Mouse (Mus musculus) heart, embryonic 12.5 days (tissue): ENCODE results near the gene Rpl35a. TPM values are rescaled to one million over a fixed set of nuclear protein-coding genes. Genes with fewer than 3 reads are reported as not detected.

Experiments used
- ATAC-seq: fragments of 200-750 bp; cut with Nextera tagmentation; 2 replicates; pipeline ENCODE4 v1.8.0; 2017; ENCODE audit warnings: moderate TSS enrichment, moderate library complexity; ENCODE audit not compliant: insufficient number of reproducible peaks, low FRiP score
- H3K27ac ChIP-seq: fragments of 300-500 bp; sonication (generic); 2 replicates; pipeline ENCODE4 v1.5.1; 2016; ENCODE audit warnings: mild to moderate bottlenecking, moderate library complexity; ENCODE audit not compliant: poor library complexity, severe bottlenecking
- H3K27me3 ChIP-seq: fragments of 300-500 bp; sonication (generic); replicated peaks from 2 replicates; pipeline ENCODE4 v1.6.1; 2016; ENCODE audit warnings: mild to moderate bottlenecking, moderate library complexity
- H3K36me3 ChIP-seq: fragments of 300-500 bp; sonication (generic); 2 replicates; pipeline ENCODE4 v1.6.1; 2016; ENCODE audit warnings: mild to moderate bottlenecking, moderate library complexity
- H3K4me1 ChIP-seq: fragments of 300-500 bp; sonication (generic); replicated peaks from 2 replicates; pipeline ENCODE4 v1.6.1; 2016; ENCODE audit warnings: mild to moderate bottlenecking
- H3K4me2 ChIP-seq: fragments of 300-500 bp; sonication (generic); 2 replicates; pipeline ENCODE4 v1.6.1; 2016; ENCODE audit warnings: mild to moderate bottlenecking, moderate library complexity
- H3K4me3 ChIP-seq: fragments of 300-500 bp; sonication (generic); 2 replicates; pipeline ENCODE4 v1.5.1; 2016; ENCODE audit warnings: mild to moderate bottlenecking
- H3K9ac ChIP-seq: fragments of 300-500 bp; sonication (generic); 2 replicates; pipeline ENCODE4 v1.6.1; 2016; ENCODE audit warnings: mild to moderate bottlenecking, moderate library complexity
- H3K9me3 ChIP-seq: fragments of 300-500 bp; sonication (generic); replicated peaks from 2 replicates; pipeline ENCODE4 v1.6.1; 2016; ENCODE audit warnings: mild to moderate bottlenecking, moderate library complexity
- WGBS: fragments of 180-500 bp; shearing (Covaris S2); methylation state at CpG from one replicate; pipeline ENCODE4 v1.1.7; 2016; 5-methylcytosine and 5-hydroxymethylcytosine counted together
- microRNA counts: library from miRNA; unstranded; fragments of <30 nt; microRNA quantifications from one replicate; lab custom pipeline; 2017
- microRNA-seq: library from miRNA; unstranded; fragments of <30 nt; microRNA quantifications from one replicate; pipeline ENCODE4, GENCODE M21; 2017
- polyA plus RNA-seq: library from polyadenylated mRNA; unstranded; fragments of >200 nt; fragmentation: Nextera tagmentation; extraction: Ambion mirVana; gene quantifications from 2 replicates; pipeline ENCODE4 v1.2.1, GENCODE M21; 2016

Rpl35a gene
- polyA plus RNA-seq, 1 experiment from 2014 or later, result 660 TPM

DNA sequence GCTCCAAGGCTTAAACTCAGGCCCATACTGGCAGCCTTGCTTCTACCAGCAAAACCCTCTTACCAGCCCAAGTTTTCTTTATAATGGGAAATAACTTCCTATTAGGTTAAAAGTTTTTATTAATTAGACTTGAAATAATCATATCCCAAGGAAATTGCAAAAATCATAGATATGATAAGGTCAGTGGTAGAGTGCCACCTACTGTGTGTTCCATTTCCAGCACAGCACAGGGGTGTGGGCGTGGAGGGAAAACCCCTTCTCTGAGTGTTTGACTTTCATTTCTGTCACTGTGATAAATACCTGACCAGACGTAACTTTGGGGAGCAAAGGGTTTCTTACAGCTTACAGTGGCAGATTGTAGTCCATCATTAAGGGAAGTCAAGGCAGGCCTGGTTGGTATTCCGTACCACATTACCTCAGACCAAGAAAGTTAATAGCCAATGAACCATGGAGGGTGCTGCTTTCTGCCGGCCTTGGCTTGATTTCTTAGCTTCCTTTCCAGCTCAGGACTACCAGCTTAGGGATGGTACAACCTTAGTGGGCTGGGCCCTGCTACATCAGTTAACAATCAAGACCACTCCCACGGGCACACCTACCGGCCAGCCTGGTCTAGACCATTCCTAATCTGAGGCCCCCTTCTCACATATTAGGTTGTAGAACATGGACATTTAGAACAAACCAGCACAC is 16.8 kb downstream of the Rpl35a start:
- Histone ChIP-seq H3K27ac (no peak overlapping the region), H3K4me3 (no peak overlapping the region), H3K27me3 (no peaks in the 10 kb centered on the region), H3K9ac (no peak overlapping the region), H3K9me3 (no peaks in the 10 kb centered on the region), H3K4me1 (no peaks in the 10 kb centered on the region), H3K4me2 (no peak overlapping the region), H3K36me3 (peaks cover 38% of the 10 kb centered on the region)
- WGBS, result 87% methylated on average over 6 of the region's 6 CpGs
- no peak for ATAC-seq

DNA sequence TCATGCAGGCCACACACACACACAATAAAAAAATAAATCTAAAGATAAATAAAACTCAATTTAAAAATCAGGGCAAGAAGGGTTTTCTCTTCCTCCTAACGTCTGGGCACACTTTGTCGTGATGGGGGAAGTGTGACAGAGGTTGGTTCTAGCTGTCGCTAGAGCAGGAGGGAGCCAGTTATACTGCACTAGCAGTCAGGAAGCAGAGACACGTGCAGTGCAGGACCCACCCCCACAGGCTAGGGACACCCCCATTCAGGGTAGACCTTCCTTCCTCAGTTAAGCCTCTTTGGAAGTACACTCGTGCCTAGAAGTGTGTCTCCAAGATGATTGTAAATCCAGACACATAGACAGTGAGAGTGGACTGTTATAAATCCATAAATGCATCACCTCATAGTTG is 18.7 kb downstream of the Rpl35a start:
- Histone ChIP-seq H3K4me3 (no peak overlapping the region), H3K27me3 (no peaks in the 10 kb centered on the region), H3K9ac (no peak overlapping the region), H3K4me1 (no peaks in the 10 kb centered on the region), H3K4me2 (no peak overlapping the region), H3K9me3 (no peaks in the 10 kb centered on the region), H3K36me3 (peaks cover 28% of the 10 kb centered on the region), H3K27ac (no peak overlapping the region)
- 76% methylated on average over 5 of the region's 5 CpGs for WGBS
- ATAC-seq, result no peak

DNA sequence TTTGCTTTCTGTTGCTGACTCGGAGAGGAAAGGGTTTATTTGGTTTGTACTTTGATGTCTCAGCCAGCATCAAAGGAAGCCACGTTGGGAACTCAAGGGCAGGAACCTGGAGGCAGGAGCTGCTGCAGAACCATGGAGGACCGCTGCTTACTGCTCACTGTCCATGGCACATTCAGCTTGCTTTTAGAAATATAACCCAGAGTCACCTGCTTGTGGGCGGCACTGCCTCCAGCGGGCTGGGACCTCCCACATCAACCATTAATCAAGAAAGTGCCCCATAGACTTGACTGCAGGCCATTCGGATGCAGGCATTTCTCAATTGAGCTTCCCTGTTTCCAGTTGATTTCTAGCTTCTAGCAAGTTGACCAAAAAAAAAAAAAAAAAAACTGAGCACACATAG is 19.8 kb downstream of the Rpl35a start:
- H3K9ac ChIP-seq, result no peak overlapping the region
- H3K4me2 ChIP-seq, result no peak overlapping the region
- 77% methylated on average over 6 of the region's 6 CpGs for WGBS
- no peak overlapping the region for H3K4me3 ChIP-seq
- no peaks in the 10 kb centered on the region for H3K9me3 ChIP-seq
- H3K27me3 ChIP-seq, result no peaks in the 10 kb centered on the region
- H3K4me1 ChIP-seq, result no peaks in the 10 kb centered on the region
- H3K36me3 ChIP-seq, result peaks cover 26% of the 10 kb centered on the region
- no peak for ATAC-seq
- no peak overlapping the region for H3K27ac ChIP-seq

DNA sequence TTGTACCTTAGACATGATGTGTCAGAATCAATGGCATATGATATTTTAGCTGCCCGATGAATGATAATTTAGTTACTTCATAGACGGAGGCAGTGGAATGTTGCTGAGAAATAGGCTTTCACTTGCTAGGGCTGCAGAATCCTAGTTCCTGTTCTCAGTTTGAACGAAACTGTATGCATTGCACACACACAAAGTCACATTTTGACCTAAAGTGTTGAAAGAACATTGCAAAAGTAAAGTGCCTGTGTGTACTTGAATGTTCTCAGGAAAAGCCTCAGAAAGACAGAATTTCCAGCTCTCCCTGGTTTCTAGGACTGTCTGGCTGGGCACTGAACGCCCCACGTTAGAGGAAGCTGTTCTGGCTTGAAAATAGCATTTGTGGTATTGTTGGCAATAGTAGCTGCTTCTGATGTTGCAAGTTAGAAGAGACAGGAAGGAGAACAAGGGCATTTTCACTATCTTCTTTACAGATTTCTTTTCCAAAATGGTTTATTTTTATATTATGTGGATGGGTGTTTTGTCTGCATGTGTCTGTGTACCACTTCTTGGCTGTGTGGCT is 20.9 kb downstream of the Rpl35a start:
- Histone ChIP-seq H3K9me3 (no peaks in the 10 kb centered on the region), H3K4me1 (no peaks in the 10 kb centered on the region), H3K27me3 (no peaks in the 10 kb centered on the region), H3K36me3 (peaks cover 26% of the 10 kb centered on the region), H3K4me2 (no peak overlapping the region), H3K9ac (no peak overlapping the region), H3K4me3 (no peak overlapping the region), H3K27ac (no peak overlapping the region)
- no peak for ATAC-seq
- WGBS, result 77% methylated on average over 5 of the region's 5 CpGs

DNA sequence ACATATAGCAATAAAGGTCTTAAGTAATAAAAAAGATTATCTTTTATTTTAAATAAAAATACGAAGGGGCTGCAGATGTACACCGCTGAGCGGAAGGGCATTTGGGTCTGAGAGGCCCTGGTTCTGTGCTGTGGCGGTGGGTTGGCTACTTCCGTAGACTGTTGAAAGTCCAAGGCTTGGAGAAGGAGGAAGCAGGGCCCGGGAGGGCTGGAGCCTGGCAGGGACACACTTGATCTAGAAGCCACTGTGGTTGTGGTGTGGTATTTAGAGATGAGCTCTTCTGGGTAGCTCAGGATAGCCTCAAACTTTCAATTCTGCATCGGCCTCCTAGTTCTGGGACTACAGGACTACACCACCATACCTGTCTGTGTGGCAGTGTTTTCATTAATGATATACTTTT is 23.8 kb downstream of the Rpl35a start:
- no peak overlapping the region for H3K4me3 ChIP-seq
- H3K9ac ChIP-seq, result no peak overlapping the region
- 90% methylated on average over 7 of the region's 7 CpGs for WGBS
- H3K4me2 ChIP-seq, result no peak overlapping the region
- ATAC-seq, result no peak
- no peaks in the 10 kb centered on the region for H3K27me3 ChIP-seq
- H3K27ac ChIP-seq, result no peak overlapping the region
- no peaks in the 10 kb centered on the region for H3K9me3 ChIP-seq
- peaks cover 19% of the 10 kb centered on the region for H3K36me3 ChIP-seq
- H3K4me1 ChIP-seq, result no peaks in the 10 kb centered on the region

DNA sequence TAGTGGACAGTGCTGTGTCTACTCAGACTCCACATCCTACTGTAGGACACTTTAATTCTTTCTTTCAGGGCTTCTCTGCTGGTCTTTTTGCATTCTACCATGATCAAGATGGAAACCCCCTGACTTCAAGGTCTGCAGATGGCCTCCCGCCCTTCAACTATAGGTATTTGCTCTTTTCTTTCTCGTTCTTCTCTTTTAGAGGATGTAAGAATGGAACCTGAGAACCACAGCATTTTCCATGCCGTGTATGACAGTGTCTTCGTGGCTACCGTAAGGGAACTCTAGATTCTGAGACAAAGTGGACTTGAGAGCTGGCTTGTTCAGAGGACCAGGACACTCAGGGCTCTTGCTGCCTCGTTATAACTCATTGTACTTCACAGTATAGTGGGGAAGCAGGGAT is 26.7 kb downstream of the Rpl35a start:
- ATAC-seq, result no peak
- Histone ChIP-seq H3K4me1 (no peaks in the 10 kb centered on the region), H3K4me3 (no peak overlapping the region), H3K36me3 (peaks cover 18% of the 10 kb centered on the region), H3K4me2 (no peak overlapping the region), H3K27me3 (no peaks in the 10 kb centered on the region), H3K9ac (no peak overlapping the region), H3K9me3 (0 out of 2 replicates have a peak, but pooled peaks cover 3% of the 10 kb centered on the region), H3K27ac (no peak overlapping the region)
- 88% methylated on average over 6 of the region's 6 CpGs for WGBS

DNA sequence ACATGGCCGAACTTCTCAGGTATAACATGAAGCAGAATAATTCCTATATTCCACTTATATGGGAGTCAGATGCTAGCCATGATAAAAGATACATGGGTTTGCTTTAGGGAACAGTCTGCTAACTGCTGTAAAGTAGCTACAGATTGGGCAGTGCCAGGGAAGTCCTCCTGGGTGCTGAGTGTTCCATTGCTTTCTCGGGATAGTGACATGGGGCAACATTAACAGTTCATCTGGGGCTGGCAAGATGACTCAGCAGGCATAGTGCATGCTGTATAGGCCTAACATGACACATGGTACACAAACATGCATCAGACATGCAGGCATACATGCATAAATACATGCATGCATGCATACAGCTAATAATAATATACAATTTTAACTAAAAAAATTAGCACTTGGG is 27.7 kb downstream of the Rpl35a start:
- H3K4me1 ChIP-seq, result no peaks in the 10 kb centered on the region
- no peak overlapping the region for H3K4me2 ChIP-seq
- 0 out of 2 replicates have a peak, but pooled peaks cover 3% of the 10 kb centered on the region for H3K9me3 ChIP-seq
- H3K27me3 ChIP-seq, result no peaks in the 10 kb centered on the region
- H3K9ac ChIP-seq, result no peak overlapping the region
- H3K27ac ChIP-seq, result no peak overlapping the region
- no peak overlapping the region for H3K4me3 ChIP-seq
- peaks cover 24% of the 10 kb centered on the region for H3K36me3 ChIP-seq
- WGBS, result 82% methylated on average over 2 of the region's 2 CpGs
- no peak for ATAC-seq

DNA sequence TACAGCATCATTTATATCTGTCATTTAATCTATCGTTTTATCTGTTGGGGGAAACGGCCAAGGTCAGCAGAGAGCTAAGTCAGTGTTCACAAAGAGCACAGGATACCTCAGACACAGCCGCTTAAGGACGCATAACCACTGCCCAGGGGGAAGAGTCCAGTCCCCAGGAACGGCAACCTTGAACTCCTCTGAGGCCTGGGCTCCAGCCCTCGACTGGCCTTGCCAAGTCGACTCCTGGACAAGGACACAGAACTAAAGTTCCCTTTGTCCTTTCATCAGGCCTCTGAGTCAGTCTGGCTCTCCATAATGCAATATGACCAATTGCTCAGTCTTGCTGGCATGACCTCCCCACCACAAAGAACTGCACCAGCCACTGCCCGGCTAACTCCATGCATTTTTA is 29.4 kb downstream of the Rpl35a start:
- Histone ChIP-seq H3K36me3 (peaks cover 33% of the 10 kb centered on the region), H3K4me3 (no peak overlapping the region), H3K27me3 (no peaks in the 10 kb centered on the region), H3K4me1 (no peaks in the 10 kb centered on the region), H3K9me3 (0 out of 2 replicates have a peak, but pooled peaks cover 3% of the 10 kb centered on the region), H3K9ac (no peak overlapping the region), H3K27ac (no peak overlapping the region), H3K4me2 (no peak overlapping the region)
- 75% methylated on average over 8 of the region's 8 CpGs for WGBS
- no peak for ATAC-seq

MicroRNAs encoded within 50 kb of the gene (microRNA counts, 519-probe panel; counts per million panel counts)
- not detected for microRNA mmu-miR-1947 (lab: Ali Mortazavi, UCI)

Small RNA genes within 50 kb of the gene (microRNA-seq; reads per million reads assigned to microRNA genes)
- gene Gm22231, result not detected
- gene Mir1947, result 3.3 reads per million, percentile 10 among the genes with 10 or more reads in this experiment

Other genes starting within 250 kb of the Rpl35a start
- not detected in 2 replicates for gene Smbd1, start 246.0 kb upstream of the Rpl35a start, polyA plus RNA-seq
- gene Fyttd1, start 179.0 kb upstream of the Rpl35a start, polyA plus RNA-seq, result 165 and 170 TPM in 2 replicates
- gene Rubcn, start 178.7 kb upstream of the Rpl35a start, polyA plus RNA-seq, result 30.9 and 34.0 TPM in 2 replicates
- gene Lrch3, start 142.4 kb upstream of the Rpl35a start, polyA plus RNA-seq, result 24.0 and 27.5 TPM in 2 replicates
- gene Iqcg, start 235 bp upstream of the Rpl35a start, polyA plus RNA-seq, result 1.7 and 1.9 TPM in 2 replicates
- 2.0 and 3.2 TPM in 2 replicates for gene Lmln, start 6.1 kb downstream of the Rpl35a start, polyA plus RNA-seq
- gene Osbpl11, start 128.6 kb downstream of the Rpl35a start, polyA plus RNA-seq, result 20.6 and 21.7 TPM in 2 replicates
- gene Snx4, start 195.0 kb downstream of the Rpl35a start, polyA plus RNA-seq, result 79.9 and 81.4 TPM in 2 replicates